Mouse (Mus musculus) testis, postnatal 14 days (tissue): ENCODE measurements at regions not wholly inside any gene's neighbourhood (a gene's known extent, or its start where the extent isn't known, plus 50 kb on each side); places are given as distances from the start of the nearest gene placed in this dataset.

Experiments used
- DNase-seq: peaks from one replicate; pipeline ENCODE4 v3.0.0; 2021; ENCODE audit warnings: low spot score

DNA sequence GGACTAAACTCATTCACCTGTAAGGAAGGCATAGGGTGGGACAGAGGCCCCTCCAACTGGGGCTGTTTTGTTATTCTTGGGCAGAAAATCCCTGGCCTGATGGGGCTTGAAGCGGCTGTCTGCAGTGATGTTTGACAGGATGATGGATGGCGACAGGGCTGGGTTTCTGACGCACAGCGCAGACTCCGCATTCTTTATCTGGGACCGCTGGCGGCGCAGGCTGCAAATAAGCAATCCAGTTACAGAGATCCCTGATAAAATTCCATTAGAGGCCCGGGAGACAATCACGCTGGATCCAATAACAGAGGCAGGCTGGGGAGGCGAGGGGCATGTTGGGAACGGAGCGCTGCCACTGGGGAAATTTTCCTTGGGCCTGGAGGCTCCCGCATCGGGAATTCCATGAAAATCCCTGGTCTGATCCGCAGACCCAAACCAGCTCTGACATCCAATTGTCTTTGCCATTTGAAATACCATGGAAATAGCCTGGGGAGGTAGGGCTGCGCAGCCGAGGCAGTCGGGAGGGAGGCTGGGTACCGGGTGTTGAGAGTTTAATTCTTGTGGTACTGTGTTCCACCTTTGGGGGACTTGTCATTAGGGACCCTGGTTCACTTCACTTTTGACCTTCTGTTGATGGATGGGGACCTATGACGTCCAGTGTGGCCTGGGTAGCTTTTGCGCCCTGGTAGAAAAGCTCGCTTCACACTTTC, 99.0 kb upstream of the Sdk2 start:
- no peak for DNase-seq

DNA sequence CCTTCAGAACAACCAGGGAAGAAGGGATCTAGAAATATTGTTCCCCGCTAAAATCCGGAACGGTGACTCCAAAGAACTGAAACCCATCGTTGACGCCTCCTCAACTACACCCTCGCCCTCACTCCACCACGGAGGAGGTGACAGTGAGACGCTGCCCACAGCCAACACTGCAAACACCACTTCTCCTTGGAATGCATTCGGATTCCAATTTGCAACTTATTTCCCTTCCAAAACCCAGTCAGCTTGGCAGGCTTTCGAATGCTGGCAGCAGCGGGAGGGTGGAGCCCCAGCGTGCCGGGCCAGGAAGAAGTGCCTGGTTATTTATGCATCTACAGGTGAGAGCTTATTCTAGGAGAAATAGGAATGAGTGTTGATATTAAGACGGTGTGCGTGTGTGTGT, 85.9 kb upstream of the Sdk2 start:
- no peak for DNase-seq

DNA sequence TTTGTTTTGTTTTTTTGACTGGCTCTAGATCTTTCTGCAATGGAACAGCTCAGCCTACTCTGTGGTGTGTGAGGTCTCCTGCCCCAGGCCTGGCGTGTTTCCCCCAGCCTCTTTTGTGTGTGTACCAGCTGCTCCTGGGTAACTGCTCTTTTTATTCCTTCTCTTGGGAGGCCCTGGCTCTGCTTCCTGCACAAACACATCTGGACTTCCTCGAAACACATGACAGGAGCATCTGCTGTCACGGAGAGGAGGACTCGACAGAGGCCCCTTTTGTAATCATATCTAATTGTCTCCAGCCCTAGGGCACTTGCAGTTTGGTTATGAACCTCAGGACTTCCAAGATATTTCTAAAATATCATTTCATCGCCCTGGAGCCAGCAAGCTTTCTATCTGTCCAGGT, 79.5 kb upstream of the Sdk2 start:
- DNase-seq = no peak

DNA sequence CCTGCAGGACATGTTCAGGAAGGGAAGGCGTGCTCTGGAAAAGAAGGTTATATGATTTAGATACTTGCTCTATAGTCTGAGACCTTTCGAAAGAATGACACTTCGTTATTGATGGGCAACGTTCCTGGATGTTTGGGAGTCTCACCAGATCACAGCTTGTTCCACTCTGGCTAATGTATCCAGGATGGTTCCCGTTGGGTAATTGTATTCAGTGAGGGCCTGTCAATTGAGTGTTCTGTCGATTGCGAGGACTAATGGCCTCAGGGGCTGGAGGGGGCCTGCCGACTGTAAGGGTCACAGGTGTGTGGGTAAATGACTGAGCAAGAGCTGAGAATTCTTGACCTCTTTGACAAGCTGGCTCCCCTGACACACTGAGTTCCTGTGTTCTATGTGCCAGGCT, 62.4 kb upstream of the Sdk2 start:
- no peak for DNase-seq

DNA sequence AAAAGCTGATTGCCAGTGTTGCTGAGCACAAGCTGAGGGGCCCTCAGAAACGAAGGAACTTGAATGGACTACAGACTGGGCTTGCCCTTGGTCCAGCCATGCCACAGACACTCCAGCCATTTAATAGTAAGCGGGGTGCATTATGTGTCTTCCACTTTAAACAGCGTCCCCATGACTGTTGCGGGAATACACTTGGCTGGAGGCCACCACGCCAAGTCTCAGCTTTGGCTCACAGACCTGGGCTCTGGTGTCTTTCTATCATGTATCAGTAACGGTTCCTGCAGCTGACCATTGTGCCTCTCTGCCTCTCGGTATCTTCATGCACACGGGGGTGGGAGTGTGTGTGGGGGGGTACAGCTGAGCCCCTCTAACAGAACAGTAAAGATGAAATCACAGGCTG, 62.0 kb upstream of the Sdk2 start:
- no peak for DNase-seq

DNA sequence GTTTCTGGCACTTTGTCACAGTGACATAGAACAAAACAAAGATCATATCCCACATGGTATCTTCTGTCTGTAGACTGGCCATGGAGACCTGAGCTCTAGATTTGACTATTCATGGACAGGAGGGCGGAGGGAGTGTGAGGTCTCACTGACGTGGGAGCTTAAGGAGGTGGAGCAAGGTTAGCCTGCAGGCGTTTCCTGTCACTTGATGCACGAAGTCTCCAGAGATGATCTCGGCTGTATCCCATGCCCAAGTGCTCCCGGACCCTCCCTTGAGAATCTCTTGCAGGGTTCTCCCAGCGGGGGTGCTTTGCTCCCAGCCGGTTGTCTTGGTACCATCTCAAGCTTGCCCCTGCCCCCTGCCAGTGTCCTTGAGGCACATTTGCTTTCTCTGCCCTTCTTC, 60.6 kb upstream of the Sdk2 start:
- DNase-seq = no peak

DNA sequence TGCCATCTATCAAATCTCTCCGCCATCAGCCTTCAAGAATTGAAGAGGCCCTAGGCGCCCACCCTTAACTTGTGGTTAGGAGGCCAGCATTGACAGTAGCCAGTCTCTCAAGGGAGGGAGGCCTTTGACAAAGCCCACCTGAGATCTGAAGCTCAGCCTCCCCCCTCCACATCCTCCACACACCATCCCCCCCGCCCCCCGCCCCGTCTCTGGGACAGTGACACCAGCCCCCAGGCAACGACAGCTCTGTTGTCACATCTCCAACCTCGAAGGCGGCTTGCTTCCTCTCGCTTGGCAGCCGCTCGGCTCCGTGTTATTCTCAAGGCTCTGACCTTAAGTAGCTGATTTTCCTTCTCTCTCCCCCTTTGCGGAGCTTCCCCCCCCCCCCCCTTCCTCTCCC, 55.3 kb upstream of the Sdk2 start:
- DNase-seq = no peak

DNA sequence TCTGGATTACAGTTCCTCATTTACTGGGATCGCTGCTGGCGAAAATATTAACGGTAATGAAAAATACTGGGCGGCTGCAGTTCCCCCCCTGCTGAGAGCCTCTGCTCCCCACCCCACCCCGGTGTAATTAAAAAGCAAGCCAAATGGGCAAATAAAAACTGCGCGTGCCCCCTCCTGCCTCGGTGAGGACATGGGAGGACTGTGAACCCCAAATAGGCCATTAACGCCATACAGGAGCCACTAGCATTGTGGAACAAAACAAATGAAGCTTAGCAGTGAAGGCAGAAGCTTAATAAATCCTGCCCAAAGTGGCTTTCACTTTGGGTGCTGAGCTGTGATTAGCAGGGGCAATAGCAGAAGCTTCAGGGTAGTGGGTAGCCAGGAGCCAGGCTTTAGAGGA, 52.3 kb upstream of the Sdk2 start:
- no peak for DNase-seq
